Mouse (Mus musculus) embryonic fibroblast, embryonic 13.5 days (primary cell): ENCODE measurements at regions not wholly inside any gene's neighbourhood (a gene's known extent, or its start where the extent isn't known, plus 50 kb on each side); places are given as distances from the start of the nearest gene placed in this dataset.

Experiments
- CTCF ChIP-seq: IDR thresholded peaks from 2 replicates; pipeline ENCODE4 v1.5.1; 2011; ENCODE audit warnings: mild to moderate bottlenecking, control low read depth, low read length, moderate library complexity, borderline replicate concordance; ENCODE audit not compliant: insufficient read depth
- POLR2A ChIP-seq: IDR thresholded peaks from 2 replicates; pipeline ENCODE4 v1.6.1; 2011; ENCODE audit warnings: low read depth, mild to moderate bottlenecking, control low read depth, low read length, moderate library complexity

DNA sequence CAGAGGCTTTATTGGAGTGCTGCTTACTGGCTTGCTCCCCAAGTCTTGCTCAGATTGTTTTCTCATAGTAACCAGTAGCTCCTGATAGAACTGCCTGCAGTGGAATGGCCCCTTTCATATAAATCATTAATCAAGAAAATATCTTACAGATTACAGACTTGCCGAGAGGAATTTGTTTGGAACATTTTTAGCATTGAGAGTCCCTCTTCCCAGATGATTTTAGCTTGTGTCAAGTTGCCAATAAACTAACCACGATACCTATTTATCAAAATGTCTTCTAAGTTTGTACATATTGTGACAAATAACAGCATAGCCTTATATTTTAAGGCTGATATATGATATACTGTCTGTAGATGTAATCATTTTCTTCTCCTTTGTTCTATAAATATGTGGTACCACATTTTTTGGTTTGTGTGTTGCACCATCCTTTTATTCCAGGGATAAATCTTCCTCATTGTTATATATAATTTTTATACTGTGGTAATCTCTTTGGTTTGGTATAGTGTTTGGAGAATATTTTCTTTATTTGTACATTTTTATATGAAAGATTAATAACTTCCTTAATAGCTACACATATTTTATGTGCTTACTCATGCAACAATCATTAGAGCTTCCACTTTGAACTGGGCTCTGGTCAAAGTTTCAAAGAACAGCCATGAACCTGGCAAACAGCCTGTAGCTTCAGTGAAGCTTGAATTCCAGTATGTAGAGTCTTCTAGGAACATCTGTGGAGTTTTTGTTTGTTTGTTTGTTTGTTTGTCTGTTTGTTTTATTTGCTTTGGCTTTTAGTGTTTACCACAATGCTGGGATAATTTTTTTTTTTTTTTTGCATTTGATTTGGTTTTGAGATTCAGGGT is 153.1 kb upstream of the Marcks start:
- no peak for TF ChIP-seq POLR2A
- no peak for TF ChIP-seq CTCF
